Comparison of ENCODE assay signal across 8 mouse cellular contexts in the genomic region with DNA sequence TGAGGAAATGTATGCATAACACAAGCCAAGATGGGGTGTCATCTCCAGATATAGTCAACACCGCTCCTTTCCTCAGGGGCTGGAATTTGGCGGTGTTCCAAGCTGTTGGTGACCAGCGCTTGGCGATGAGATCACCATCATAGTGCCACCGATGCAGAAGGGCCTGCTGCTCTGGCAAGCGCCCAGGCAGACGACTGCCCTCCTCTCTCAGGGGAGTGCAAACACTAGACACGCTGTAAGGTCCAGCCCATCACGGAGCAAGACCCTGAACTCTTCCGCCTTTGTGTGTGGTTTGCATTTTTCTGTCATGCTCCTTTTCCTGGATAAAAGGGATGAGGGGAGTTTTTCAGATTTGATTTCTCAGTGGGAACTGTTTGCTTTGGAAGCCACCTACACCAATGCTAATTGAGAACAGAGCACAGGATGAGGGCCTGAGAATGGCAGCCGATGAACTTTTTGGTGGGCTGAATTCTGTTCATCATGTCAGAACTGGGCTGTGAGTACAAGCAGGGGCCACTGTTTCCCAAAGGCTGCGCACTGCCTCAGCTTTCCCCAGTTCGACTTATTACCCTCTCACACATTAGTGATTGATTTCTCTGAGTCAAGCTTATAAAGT.
A peak's percentile ranks its signal among the peaks of the same experiment; 100 is the strongest.
DNase-seq lines count a peak whose midpoint lies in the region; ATAC-seq lines count a peak whose summit lies in the region.

No protein-coding gene starts in this region.

- H3K36me3 ChIP-seq in neural tube, embryonic 11.5 days (ENCODE audit: control insufficient read depth, insufficient read depth, low read length) = no peaks in the 10 kb centered on the region

- H3K4me1 ChIP-seq in neural tube, embryonic 11.5 days (ENCODE audit: control insufficient read depth, insufficient read depth, low read length) = peaks cover 12% of the 10 kb centered on the region; the same call in 1 of the 2 replicates

- peak overlapping the region; percentile 41 for H3K4me3 ChIP-seq in neural tube, embryonic 11.5 days (ENCODE audit: low read depth, low read length)

- H3K9me3 ChIP-seq in neural tube, embryonic 11.5 days (ENCODE audit: control insufficient read depth, low read length) = no peaks in the 10 kb centered on the region

- no peak overlapping the region for H3K27ac ChIP-seq in neural tube, embryonic 11.5 days (ENCODE audit: low read depth, low read length)

- ATAC-seq in neural tube, embryonic 11.5 days (ENCODE audit: insufficient read depth, low FRiP score, low TSS enrichment) = peak; percentile 67

- 27% methylated on average over 13 of the region's 13 CpGs for WGBS in neural tube, embryonic 11.5 days

- peak overlapping the region; percentile 63 for H3K9ac ChIP-seq in neural tube, embryonic 11.5 days (ENCODE audit: low read length)

- H3K4me2 ChIP-seq in neural tube, embryonic 11.5 days (ENCODE audit: low read depth) = peak overlapping the region; percentile 56

- no peak for DNase-seq in neural tube, embryonic 11.5 days (ENCODE audit: low spot score)
- no peak for DNase-seq in neural tube, embryonic 10.5 days (ENCODE audit: extremely low spot score, low spot score)
- peak; percentile 39 to 86 for DNase-seq in cerebellum, postnatal 4 days (ENCODE audit: low spot score in 2 of 2)
- DNase-seq in heart, postnatal 14 days = peak; percentile 41 to 56
- peak; percentile 19 to 35 for DNase-seq in layer of hippocampus, postnatal 25 days (ENCODE audit: extremely low spot score in 1 of 2, low spot score in 1 of 2)
- peak; percentile 55 for DNase-seq in mesoderm, embryonic 11.5 days (ENCODE audit: low read depth, low spot score)
- peak; percentile 69 for DNase-seq in testis, postnatal 10 days (ENCODE audit: low spot score)
- DNase-seq in thymus, postnatal 25 days = no peak

- H3K27me3 ChIP-seq in neural tube, embryonic 11.5 days (ENCODE audit: control insufficient read depth, insufficient read depth, low read length) = no peaks in the 10 kb centered on the region

- intact Hi-C loops in heart, postnatal 14 days (cut with DNase I) = loop anchor here (5.0 kb wide), 1 partner anchor 111 kb away; the partner anchor contains the start of gene Cald1

Comparison
In these comparisons a context has a peak if more than half of its experiments do, and no peak if none do; other contexts are left out.
1. DNase-seq: peak in cerebellum, postnatal 4 days (2 of 2), heart, postnatal 14 days (2 of 2), layer of hippocampus, postnatal 25 days (2 of 2), mesoderm, embryonic 11.5 days (single experiment) and testis, postnatal 10 days (single experiment); none in neural tube, embryonic 11.5 days (single experiment), neural tube, embryonic 10.5 days (single experiment) and thymus, postnatal 25 days (single experiment).